30 mouse cellular contexts compared by ENCODE assay signal in genomic region chr14:98858801-98859200, GRCm38 (mm10).
"Had no signal": no experiment of that assay in that cellular context is flagged by ENCODE, and none has a peak within 500 bp of the region (broad histone marks: within the 10 kb centered on the region; RNA-seq: fewer than 3 reads in every experiment).

No protein-coding gene starts in this region.

- H3K4me3 ChIP-seq: limb, embryonic 12.5 days; limb, embryonic 15.5 days; liver, embryonic 12.5 days; liver, embryonic 13.5 days; liver, embryonic 15.5 days; lung, embryonic 15.5 days; megakaryocyte, embryonic 14.5 days; midbrain, embryonic 10.5 days; midbrain, embryonic 12.5 days; midbrain, embryonic 13.5 days; midbrain, embryonic 15.5 days; myocyte; neural tube, embryonic 12.5 days had no signal

- H3K9ac ChIP-seq: limb, embryonic 12.5 days; limb, embryonic 15.5 days; liver, embryonic 12.5 days; liver, embryonic 13.5 days; liver, embryonic 14.5 days; liver, embryonic 15.5 days; liver, postnatal 0 days; lung, embryonic 14.5 days; lung, embryonic 15.5 days; midbrain, embryonic 12.5 days; midbrain, embryonic 13.5 days; midbrain, embryonic 15.5 days; neural tube, embryonic 12.5 days had no signal

- H3K27me3 ChIP-seq: limb, embryonic 15.5 days; liver, embryonic 12.5 days; liver, embryonic 13.5 days; liver, embryonic 15.5 days; lung, embryonic 15.5 days; megakaryocyte, embryonic 14.5 days; midbrain, embryonic 12.5 days; neural tube, embryonic 12.5 days had no signal

- H3K36me3 ChIP-seq: limb, embryonic 12.5 days; limb, embryonic 15.5 days; liver, embryonic 12.5 days; liver, embryonic 13.5 days; liver, embryonic 15.5 days; lung, embryonic 15.5 days; midbrain, embryonic 10.5 days; midbrain, embryonic 12.5 days; midbrain, embryonic 13.5 days; midbrain, embryonic 15.5 days; neural tube, embryonic 12.5 days had no signal

- DNase-seq: left cerebral cortex, postnatal 4 days; liver; liver, embryonic 13.5 days; liver, postnatal 0 days; lung, adult 18-20 months; lung, adult 2 months; lung, embryonic 14.5 days; lung, postnatal 10 days; lung, postnatal 14 days; lung, postnatal 36 days; lung, postnatal 4 days; midbrain, embryonic 14.5 days had no signal

- H3K27ac ChIP-seq: limb, embryonic 12.5 days; limb, embryonic 15.5 days; liver, embryonic 12.5 days; liver, embryonic 13.5 days; liver, embryonic 14.5 days; liver, embryonic 15.5 days; lung, embryonic 15.5 days; macrophage; midbrain, embryonic 10.5 days; midbrain, embryonic 12.5 days; midbrain, embryonic 13.5 days; midbrain, embryonic 15.5 days; neural tube, embryonic 12.5 days had no signal

- ATAC-seq: liver, embryonic 12.5 days; liver, postnatal 0 days; lung, postnatal 0 days; midbrain, embryonic 13.5 days; midbrain, embryonic 15.5 days; midbrain, embryonic 16.5 days had no signal

- H3K4me2 ChIP-seq: limb, embryonic 12.5 days; limb, embryonic 15.5 days; liver, embryonic 11.5 days; liver, embryonic 12.5 days; liver, embryonic 13.5 days; liver, embryonic 15.5 days; lung, embryonic 14.5 days; lung, embryonic 15.5 days; midbrain, embryonic 11.5 days; midbrain, embryonic 12.5 days; midbrain, embryonic 13.5 days; midbrain, embryonic 15.5 days; neural tube, embryonic 12.5 days had no signal

- H3K4me1 ChIP-seq: liver, embryonic 12.5 days; liver, embryonic 13.5 days; liver, embryonic 15.5 days; megakaryocyte, embryonic 14.5 days; midbrain, embryonic 12.5 days; midbrain, embryonic 15.5 days; neural tube, embryonic 12.5 days had no signal

- H3K9me3 ChIP-seq: limb, embryonic 12.5 days; limb, embryonic 15.5 days; liver, embryonic 12.5 days; liver, embryonic 13.5 days; liver, embryonic 15.5 days; lung, embryonic 15.5 days; megakaryocyte, embryonic 14.5 days; midbrain, embryonic 10.5 days; midbrain, embryonic 12.5 days; midbrain, embryonic 13.5 days; midbrain, embryonic 15.5 days; neural tube, embryonic 12.5 days had no signal
